Mouse (Mus musculus): ENCODE measurements around the gene Anp32a.

The Anp32a gene

DNA sequence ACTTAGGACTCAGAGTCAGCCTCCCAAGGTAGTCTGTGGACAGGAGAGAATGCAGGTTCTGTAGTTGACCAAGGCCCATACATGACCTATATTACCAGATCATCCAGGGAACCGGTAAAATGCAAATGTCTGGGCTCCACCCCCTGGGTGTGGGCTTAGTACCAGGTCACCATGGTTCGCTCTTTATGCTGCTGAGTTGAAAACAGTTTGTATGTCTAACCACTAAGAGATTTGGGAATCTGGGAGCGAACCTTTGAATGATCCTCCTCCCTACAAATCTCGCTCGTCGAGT is 5.2 kb downstream of the Anp32a start:
- no peak for DNase-seq (ENCODE audit: low spot score in 2 of 2)

- DNase-seq (ENCODE audit: low spot score in 2 of 2): no peak
Observed at GRCm38 (mm10) chr9:62347201-62347600, 6.1 kb downstream of the Anp32a start.

DNA sequence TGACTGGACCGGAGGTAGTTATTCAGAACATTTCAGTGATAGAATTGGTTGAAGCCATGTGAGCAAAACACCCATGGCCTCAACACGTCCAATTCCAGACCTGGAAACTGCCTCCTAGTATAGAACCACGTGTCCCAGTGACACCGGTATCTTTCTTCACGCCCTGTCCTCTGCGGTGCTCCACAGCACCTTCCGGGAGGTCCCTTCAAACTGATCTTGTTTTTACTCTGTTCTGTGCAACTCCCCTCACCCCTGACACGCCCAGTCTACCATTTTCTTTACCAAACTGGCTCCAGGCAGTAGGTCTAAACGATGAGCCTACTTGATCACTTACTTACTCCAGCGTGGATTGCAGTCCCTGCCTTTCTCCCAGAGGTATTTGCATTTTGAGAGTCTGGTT is 7.0 kb downstream of the Anp32a start:
- DNase-seq (ENCODE audit: low spot score in 2 of 2): no peak

GRCm38 (mm10) chr9:62348467-62348985 is 7.4 kb downstream of the Anp32a start:
- no peak for DNase-seq (ENCODE audit: low spot score in 2 of 2)

DNA sequence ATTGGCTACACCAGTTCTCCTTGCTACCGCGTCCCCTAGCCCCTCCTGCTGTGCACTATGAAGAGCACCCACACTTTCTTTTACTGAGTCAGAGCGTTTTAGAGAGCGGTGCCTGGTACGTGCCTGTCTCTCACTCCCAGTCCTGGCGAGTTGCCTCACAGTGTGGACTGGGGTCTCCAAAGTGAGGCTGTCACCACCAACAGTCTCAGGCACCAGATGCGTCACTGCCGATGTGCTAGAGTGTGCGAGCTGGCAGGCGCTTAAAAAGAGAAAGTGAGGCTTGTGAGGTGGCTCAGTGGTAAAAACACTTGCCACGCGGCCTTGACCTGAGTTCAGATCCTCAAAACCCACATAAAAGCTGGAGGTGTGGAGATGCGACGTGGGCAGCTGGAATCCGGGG is 8.2 kb downstream of the Anp32a start:
- no peak for DNase-seq (ENCODE audit: low spot score in 2 of 2)

GRCm38 (mm10) chr9:62350721-62351120 is 9.6 kb downstream of the Anp32a start:
- no peak for DNase-seq (ENCODE audit: low spot score in 2 of 2)

GRCm38 (mm10) chr9:62351200-62351599 is 10.1 kb downstream of the Anp32a start:
- DNase-seq (ENCODE audit: low spot score in 2 of 2): no peak

GRCm38 (mm10) chr9:62353784-62354183 is 12.7 kb downstream of the Anp32a start:
- no peak for DNase-seq (ENCODE audit: low spot score in 2 of 2)

DNA sequence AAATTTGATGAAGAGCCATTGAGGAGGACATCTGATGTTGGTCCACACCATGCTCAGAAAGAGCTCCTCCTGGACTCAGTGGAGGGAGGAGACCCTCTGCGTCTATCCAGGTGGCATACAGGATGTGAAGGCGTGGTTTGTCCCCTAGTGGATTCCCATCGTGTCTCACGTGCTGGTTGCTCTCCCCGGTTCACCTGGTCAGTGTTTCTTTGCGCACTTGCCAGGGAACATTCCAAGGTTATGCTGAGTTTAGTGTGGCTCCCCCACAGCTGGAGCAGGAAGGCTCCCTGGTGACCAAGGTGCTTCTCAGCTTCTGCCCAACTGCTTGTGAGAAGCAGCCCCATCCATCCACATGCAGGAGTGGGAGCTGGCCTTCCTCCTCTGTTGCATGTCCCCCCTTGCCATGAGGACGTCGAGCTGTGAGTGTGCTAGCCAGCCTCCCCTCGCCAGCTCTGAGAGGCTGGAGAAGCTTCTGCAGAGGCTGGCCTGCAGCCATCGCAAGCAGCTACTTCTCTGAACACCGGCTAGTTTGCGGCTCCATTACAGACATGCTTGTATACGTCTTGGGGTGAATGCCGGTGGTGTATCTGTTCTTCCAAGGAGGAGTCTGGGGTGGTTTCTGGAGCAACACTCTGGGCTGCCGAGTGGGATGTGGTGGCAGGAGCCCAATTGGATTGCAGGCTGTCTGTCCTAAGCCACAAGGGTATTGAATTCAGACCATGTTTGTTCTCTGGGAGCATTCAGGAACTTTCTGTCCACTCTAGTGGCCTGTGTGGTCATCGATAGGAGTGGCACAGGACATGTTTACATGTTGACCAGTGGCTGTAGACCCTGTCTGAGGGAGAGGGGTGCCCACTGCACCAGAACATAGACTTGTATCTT is 14.0 kb downstream of the Anp32a start:
- no peak for DNase-seq (ENCODE audit: low spot score in 2 of 2)

DNA sequence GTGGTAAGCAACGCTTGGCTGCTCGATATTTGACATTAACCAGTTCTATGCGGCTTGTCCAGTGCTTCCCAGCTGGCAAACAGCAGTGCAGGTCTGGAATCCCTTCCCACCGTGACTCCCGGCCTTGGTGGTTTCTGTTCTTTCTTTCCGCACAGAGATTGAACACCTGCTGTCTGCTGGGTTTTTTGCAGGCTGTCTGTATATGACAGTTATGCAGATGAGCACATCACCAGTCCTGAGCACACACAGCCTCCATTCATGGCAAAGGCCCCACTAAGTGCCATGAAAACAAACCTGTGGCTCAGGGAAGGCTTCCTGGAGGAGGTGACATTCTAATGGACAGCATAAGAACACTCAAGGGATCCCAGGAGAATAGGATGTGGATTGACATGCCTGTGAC is 14.7 kb downstream of the Anp32a start:
- DNase-seq (ENCODE audit: low spot score in 2 of 2): no peak

DNA sequence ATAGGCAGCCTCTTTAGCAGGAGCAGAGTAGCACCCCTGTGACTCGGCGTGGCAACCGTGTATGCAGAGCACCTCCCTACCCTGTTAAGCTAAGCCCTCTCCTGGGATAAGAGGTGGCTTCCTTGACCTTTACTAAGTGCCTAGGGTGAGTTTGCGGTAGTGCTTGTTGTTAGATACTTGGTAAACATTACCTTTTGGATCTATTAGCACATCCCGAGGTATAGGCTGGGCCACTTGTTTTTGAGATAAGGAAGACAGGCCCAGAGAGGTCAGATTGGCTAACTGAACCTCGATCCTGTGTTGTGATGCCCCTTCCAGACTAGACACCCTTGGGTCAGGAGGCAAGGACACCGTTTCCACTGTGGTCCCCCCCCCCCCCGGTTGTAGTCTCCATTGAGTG is 16.5 kb downstream of the Anp32a start:
- DNase-seq (ENCODE audit: low spot score in 2 of 2): no peak

DNA sequence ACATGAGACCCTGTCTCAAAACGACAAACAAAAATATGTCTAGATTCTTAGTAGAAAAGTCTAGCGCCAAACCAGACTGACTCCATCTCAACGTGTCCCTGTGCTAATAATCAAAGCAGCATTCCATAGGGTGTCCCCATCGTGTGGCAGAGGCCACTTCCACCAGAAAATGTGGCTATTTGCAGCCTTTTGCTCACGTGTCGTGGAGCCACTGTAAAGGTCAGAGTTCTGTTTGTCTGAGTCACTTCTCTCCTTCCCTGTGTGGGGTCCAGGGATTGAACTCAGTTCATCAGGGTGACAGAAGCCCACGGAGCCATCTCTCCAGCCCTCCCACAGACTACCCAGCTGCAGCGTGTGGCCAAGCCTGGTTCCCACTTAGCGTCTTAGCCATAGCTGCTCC is 17.8 kb downstream of the Anp32a start:
- no peak for DNase-seq (ENCODE audit: low spot score in 2 of 2)

DNA sequence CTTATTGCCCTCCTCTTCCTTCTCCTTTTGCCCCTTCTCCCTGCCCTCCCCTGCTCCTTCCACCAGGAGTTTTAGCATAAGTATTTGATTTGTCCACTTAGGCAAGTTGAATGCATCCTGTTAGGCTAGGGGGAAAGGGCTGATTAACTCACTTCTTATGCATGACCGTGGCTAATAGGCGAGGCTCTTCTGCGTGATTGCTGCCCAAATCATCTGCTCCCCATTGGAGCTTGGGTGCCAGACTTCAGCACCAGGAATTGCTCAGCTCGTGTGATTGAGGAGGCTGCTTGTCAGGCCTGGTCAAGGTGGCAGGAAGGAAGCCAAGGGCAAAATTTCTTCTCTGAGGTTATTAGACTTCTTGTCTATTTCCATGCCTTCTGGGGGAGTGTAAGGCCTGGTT is 19.8 kb downstream of the Anp32a start:
- DNase-seq (ENCODE audit: low spot score in 2 of 2): no peak

DNA sequence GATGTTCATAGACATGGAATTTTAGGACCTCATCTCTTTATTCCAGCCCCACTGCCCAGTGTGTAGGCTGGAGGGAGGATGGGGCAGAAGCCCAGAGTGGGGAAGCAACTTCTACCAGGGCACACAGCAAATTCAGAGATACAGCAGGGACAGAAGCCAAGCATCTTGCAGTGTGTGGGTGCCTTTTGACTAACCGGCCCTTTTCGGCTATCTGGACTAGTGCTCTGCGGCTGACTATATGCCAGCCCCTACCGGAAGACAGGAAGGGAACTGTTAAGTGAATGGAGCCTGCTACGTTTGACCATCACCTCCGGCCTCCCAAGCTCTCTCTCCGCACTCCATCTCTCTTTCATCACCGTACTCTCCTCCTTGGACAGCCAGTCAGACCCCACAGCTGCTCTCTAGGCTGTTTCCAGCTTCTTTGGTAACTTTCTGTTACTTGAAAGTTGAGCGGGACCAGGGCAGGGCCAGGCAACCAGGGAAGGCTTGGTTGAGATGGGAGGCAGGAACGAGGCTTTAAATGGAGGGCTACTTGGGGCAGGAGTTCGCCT is 21.8 kb downstream of the Anp32a start:
- no peak for DNase-seq (ENCODE audit: low spot score in 2 of 2)

GRCm38 (mm10) chr9:62363619-62364018 is 22.5 kb downstream of the Anp32a start:
- peak; percentile 87 to 89 for DNase-seq (ENCODE audit: low spot score in 2 of 2)

DNA sequence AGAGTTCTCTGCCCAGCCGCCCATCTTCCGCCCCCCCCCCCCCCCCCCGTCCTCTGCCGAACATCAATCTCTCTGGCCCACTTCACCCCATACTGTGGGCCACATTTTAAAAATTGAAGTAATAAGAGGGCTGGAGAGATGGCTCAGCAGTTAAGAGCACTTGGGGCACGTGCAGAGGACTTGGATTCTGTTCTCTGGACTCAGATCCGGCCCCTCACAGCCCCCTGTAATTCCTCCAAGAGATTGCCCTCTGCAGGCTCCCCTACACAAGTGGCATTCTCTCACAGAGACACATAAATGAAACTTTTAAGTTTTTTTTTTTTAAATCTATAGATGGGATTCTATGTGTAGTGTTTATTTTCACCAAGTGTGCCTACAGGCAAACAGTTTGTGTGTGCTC is 23.1 kb downstream of the Anp32a start:
- no peak for DNase-seq (ENCODE audit: low spot score in 2 of 2)

DNA sequence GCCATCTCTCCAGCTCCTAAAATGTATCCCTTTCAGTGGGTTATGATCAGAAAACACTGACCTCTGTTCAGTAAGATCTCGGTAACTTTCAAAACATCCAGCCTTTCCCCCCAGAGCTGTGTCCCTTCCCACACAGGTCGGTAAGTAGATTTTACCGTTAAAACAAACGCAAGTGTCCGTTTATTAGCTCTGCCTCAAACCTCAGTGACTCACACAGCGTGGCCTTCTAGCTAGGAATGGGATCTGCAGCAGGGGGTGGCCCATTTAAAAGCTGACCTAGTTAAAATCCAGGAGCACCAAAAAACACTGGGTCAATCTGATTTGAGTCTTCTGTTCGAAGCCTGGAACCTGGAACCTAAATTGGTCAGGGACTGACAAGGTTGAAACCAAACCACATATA is 23.7 kb downstream of the Anp32a start:
- no peak for DNase-seq (ENCODE audit: low spot score in 2 of 2)

DNA sequence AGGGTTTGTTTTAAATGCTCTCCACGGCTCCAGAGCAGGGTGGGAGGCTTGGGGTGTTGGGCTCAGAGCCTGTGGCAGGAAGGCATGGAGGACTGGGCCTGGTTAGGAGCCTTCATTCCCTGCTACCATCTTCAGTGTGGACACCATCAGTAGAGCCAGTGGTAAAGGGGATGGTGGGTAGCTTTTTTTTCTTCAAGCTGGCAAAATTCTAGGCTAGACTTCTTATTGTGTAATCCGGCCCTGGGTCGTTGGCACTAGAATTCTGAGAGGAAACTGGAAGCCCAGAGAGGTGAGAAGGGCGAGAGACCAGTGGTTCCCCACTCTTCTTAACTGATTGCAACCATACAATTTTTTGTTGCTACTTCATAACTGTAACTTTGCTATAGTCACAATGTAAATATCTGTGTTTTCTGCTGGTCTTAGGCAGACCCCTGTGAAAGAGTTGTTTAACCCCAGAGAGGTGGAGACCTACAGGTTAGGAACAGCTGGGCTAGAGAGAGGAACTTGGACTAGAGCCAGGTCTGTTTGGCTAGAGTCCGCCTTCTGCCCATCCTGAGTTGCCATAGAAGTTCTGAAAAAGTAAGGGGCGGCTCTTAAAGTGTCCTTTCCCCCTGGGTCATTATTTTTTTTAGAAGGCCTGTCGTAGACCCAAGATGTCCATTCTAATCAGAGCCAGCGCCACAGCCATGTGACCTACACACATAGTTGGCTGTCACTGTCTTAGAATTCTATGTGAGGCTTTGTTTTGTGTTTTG is 24.4 kb downstream of the Anp32a start:
- no peak for DNase-seq (ENCODE audit: low spot score in 2 of 2)

GRCm38 (mm10) chr9:62366478-62367458 is 25.7 kb downstream of the Anp32a start:
- DNase-seq (ENCODE audit: low spot score in 2 of 2): no peak

- no peak for DNase-seq (ENCODE audit: low spot score in 2 of 2)
Observed at GRCm38 (mm10) chr9:62367510-62368071, 26.5 kb downstream of the Anp32a start.

- no peak for DNase-seq (ENCODE audit: low spot score in 2 of 2)
Observed at GRCm38 (mm10) chr9:62368256-62368905, 27.3 kb downstream of the Anp32a start.
